Mouse (Mus musculus): ENCODE measurements around the gene Cygb.

DNA sequence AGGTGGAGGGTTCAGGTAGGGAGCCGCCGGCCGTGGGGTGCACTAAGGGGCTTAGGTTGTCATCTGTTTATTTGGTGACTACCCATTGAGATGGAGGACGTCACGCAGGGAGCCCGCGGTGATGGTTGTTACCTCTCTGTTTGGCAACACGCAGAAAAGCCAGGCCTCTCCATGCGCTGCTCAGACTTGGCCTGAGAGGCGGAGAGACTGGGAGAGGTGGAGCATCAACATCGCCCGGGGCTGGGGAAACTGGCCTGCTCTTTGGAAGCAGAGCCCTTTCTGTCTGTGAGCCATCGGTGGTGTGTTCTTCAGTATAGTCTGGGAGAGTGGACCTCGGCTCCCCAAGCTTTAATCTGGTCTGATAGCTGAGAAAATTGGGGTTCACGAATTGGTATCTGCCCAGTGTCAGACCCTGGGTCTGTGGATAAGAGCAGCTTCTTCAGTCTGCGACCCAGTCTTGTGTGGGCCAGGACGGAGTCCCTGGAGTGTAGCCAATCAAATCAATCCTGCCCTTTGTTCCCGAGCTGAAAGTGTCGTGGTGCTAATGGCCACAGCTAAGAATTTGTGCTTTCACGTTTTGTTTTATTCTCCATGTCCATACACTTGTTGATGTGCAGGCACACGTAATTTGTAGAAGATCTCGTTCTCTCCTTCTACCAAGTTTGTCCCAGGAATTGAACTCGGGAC is 41.2 kb upstream of the Cygb start:
- TF ChIP-seq CTCF (IDR thresholded peaks at IDR 0.05; ENCODE audit: low read depth): no peak
- TF ChIP-seq EP300 (IDR thresholded peaks at IDR 0.05; ENCODE audit: low read depth): no peak

All from liver, embryonic 14.5 days (tissue).